Mouse (Mus musculus): ENCODE results near the gene Atp6v0a4. TPM values are rescaled to one million over a fixed set of nuclear protein-coding genes. Genes with fewer than 3 reads are reported as not detected.

Atp6v0a4 gene
- total RNA-seq, 2 experiments from 2014 or later: 3.5 to 5.1 TPM

- DNase-seq: no peak
- intact Hi-C loops (cut with DNase I): no loop called here
Observed at GRCm38 (mm10) chr6:38031924-38032540, 92.4 kb downstream of the Atp6v0a4 start.

DNA sequence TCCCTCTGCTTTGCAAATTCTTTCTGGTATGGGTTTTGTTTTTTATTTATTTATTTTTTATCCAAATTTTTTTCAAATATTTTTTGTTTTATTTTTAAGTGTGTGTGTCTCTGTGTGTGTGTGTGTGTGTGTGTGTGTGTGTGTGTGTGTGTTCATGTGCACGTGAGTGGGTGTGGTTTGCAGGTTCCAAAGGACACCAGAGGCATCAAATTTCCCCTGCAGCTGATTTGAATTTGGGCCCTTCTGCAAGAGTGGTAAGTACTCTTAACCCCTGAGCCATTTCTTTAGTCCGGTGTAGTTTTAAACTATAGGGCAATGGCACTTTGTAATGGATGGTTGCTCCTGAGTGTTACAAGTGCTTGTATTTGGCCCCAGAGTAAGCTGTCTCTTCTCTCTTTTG lies 96.2 kb downstream of the Atp6v0a4 start:
- intact Hi-C loops (cut with DNase I): no loop called here

DNA sequence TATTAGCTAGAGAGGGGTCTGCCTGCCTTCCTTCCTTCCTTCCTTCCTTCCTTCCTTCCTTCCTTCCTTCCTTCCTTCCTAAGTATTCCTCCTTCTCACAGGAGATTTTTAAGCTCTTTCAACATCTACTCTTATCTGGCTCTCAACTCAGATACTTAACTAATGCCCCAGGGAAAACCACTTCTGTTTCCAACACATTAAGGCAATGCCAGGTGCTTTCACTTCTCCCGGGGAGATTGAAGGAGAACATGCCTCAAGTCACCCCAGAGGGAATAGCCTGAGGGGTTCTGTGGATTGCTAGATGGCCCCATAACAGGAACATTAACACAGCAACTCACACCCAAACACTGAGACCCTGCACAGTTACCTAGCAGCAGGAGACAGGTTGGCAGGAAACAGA lies 96.6 kb downstream of the Atp6v0a4 start:
- intact Hi-C loops (cut with DNase I): no loop called here
- DNase-seq: no peak

More for the DNA sequence above, 96.2 kb downstream of the Atp6v0a4 start:
- DNase-seq: no peak

- intact Hi-C loops (cut with DNase I): no loop called here
- no peak for DNase-seq
Observed at GRCm38 (mm10) chr6:38023284-38023683, 101.1 kb downstream of the Atp6v0a4 start.

GRCm38 (mm10) chr6:38021406-38021805 lies 103.0 kb downstream of the Atp6v0a4 start:
- intact Hi-C loops (cut with DNase I): no loop called here
- DNase-seq: no peak

GRCm38 (mm10) chr6:38012829-38013228 lies 111.6 kb downstream of the Atp6v0a4 start:
- no peak for DNase-seq

GRCm38 (mm10) chr6:38007459-38007858 lies 116.9 kb downstream of the Atp6v0a4 start:
- intact Hi-C loops (cut with DNase I): loop anchor here (5.0 kb wide), 3 partner anchors 150 to 415 kb away; no protein-coding TSS in a partner anchor
- peak; percentile 65 to 76 for DNase-seq

More at GRCm38 (mm10) chr6:38012829-38013228, 111.6 kb downstream of the Atp6v0a4 start:
- intact Hi-C loops (cut with DNase I): no loop called here

Other genes with a start within 250 kb of the Atp6v0a4 start
- 1 to 10 TPM in 1 of 2 experiments, under 1 TPM in 1; 0.57 to 1.1 TPM for gene Svopl, start 77.6 kb downstream of the Atp6v0a4 start, total RNA-seq (2021)
- gene Tmem213, start 15.3 kb downstream of the Atp6v0a4 start, total RNA-seq (2021): not detected
- gene D630045J12Rik, start 129.4 kb upstream of the Atp6v0a4 start, total RNA-seq (2021): 1 to 10 TPM; 2.8 to 3.0 TPM
- 1 to 10 TPM; 5.7 to 7.6 TPM for gene Zc3hav1l, start 174.7 kb upstream of the Atp6v0a4 start, total RNA-seq (2021)
- gene Zc3hav1, start 230.0 kb upstream of the Atp6v0a4 start, total RNA-seq (2021): 10 to 100 TPM; 20.7 to 21.5 TPM